Mouse (Mus musculus): ENCODE results near the gene Plekhg5. TPM values are rescaled to one million over a fixed set of nuclear protein-coding genes. Genes with fewer than 3 reads are reported as not detected.

Gene Plekhg5
- total RNA-seq (2023): 1.5 to 5.8 TPM (median 3.5 TPM) in 4 replicates

DNA sequence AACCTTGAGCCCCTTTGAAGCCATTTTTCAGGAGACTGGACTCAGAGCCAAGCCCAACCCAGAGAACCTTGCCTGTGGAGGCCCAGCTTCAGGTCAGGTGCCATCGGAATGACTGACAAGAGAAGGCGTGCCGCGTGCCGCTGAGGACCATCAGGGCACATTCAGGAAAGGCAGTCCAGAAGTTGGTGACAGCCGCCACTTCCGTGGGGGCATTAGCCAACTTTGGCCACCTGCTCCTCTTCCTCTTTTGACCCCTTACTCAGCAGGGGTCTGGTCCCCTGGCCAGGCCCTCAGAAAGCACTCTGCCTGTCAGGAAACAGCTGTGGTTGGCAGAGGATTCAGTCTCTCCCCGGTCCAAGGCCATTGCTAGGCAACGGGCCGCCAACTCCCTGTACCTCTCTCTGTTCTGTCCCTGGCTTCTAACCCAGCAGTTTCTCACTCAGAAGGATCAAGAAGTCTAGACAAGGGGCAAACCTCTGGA lies at the start of gene Plekhg5:
TSS of gene Plekhg5 (plus strand) at position 378 of the 481 bp plus-strand sequence.

DNA sequence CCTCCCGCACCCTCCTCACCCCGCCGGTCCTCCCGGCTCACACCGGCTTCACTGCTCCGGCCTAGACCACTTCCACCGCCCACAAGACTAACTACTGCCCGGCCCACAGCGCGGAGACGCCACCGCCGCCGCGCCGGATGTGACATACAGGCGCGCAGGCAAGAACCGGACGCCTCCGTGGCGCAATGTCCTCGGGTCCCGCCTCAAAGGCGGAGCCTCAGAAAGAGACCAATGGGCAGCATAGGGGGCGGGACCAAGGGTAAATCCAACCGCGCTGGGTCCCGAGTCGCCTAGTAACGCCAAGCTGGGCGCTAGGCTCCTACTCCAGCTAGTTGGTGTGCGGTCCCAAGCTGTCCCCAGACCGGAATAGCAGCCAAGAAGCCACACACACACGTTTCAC lies 44.8 kb upstream of the Plekhg5 start, which contains the start of gene Zbtb48:
TSS of gene Zbtb48 (minus strand) at position 148 of the 400 bp plus-strand sequence.

DNA sequence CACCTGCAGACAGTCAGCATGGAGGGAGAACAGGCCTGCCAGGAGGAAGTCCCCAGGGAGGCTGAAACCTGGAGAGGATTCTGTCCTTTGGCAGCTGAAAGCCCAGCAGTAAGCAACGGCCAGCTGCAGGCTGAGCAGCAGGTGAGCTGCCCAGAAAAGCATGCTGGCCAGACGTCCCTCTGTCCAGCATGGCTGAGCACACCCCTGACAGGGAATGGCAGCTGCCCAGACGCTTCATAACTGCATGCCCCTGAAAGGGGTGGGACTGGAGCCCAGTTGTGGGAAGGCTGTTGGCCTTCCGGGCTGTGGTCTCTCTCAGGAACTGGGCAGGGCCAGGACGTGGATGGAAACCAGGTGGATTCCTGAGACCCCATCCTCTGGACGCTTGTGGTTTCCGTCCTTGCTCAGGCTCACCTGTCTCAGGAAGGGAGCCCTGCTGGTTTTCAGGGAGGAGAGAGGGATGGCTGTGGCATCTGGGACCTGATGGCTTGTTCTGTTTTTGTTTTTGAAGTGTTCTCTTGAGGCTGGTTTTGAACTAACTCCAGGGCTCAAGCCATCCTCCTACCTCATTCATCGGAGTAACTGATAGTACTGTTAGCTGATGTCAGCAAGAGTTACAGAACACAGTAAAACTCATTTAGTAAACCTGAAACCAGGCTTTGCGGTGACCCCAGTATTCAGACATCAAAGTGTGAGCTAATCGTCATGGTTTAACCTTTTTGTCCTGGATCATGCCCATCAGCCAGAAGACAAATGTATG lies 33.9 kb upstream of the Plekhg5 start, which contains the start of gene Tas1r1:
TSS of gene Tas1r1 (minus strand) at position 344 of the 760 bp plus-strand sequence.

DNA sequence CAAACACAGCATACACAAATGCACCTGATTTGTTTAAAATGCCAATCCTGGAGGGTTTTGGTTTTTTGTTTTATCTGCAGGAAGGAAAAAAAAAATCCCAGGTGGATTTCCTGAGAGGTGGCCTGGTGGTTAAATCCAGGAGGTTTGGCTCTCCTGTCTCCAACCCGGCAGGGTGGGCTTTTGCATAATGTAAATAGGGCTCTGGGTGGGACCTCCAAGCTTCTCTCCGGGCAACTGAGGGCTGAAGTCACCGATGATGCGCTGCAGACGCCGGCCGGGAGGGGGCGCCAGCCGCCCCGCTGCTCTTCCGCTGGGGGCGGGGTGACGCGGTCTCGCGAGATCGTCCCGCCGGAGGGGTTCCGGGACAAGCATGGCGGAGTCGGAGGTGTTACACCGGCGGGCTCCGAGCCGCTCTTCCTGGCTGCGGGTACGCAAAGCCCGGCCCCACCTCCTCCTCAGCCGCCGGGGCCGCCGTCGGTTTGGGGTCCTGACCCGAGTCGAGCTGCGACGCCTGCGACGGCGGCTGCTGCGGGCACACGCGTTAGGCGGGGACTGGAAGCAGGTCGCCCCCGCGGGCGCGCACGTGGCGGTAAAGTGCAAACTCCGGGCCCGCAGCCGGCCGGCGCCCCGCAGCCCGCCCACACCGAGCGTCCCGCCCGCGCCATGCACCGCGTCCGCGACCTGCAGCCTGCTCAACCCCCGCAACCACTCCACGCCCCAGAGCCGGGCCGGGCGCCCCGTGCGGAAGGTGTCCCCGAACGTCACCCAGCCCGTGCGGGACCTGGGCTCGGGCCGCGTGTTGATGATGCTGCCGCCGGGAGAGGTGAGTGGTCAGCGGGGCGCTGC lies 33.1 kb upstream of the Plekhg5 start, which contains the start of gene Nol9:
TSS of gene Nol9 (plus strand) at position 337 of the 846 bp plus-strand sequence.

DNA sequence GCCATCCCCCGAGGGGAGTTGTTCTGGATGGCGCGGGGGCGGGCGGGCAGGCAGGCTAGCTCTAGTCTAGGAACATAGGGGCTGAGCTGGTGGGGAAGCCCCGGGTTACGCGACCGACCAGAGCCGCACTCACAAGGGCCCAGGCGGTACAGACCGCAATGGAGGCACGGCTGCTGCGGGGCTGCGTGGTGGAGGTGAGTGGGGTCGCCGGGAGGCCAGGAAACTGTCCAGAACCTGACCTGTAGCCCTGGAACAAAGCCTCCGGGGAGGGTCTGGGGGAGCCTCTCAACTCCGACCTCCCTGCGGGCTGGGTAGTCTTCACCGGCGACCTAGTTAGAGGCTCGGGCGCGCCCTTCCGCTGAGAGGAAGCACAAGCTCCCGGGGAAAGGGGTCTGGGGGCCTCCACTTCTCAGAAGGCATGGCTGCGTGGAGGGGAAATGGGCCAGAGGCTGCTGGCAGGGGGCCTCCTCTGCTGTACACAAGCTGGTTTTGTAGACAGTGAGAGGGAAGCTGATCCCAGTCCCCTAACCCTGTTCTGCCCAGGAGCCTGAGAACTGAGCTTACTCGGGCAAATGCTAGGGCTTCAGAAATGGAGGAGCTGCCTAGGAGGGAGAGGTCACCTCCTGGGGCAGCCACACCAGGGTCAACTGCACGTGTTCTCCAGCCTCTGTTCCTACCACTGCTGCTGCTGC lies 43.8 kb downstream of the Plekhg5 start, which contains the start of gene Tnfrsf25:
TSS of gene Tnfrsf25 (plus strand) at position 14 of the 692 bp plus-strand sequence.

DNA sequence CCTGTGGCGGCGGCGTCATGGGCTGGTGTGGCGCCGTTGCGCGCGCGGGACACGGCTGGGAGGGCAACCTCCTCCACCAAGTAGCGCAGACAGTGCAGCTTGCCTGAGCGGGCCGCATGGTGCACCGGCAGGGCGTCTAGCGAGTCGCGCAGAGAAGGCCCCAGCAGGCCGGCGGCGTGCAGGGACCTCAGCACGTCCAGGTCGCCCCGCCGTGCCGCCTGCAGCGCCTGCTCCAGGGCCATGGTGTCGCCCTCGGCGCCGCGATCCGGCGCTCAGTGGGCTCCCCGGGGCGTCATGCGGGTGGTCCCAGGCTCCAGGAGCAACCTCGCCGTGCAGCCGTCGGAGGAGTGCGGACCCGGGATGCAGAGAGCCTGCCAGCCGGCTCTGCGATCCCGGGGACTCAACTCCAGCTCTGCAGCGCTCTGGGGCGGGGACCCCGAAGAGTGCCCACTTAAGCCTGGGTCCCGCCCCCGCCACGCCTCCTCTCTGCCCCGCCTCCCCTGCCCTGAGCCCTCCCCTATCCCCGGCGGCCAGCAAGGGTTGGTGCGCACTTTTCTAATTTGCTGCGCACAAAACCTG lies 79.8 kb downstream of the Plekhg5 start, which contains the start of gene Espn:
TSS of gene Espn (minus strand) at position 406 of the 579 bp plus-strand sequence.

DNA sequence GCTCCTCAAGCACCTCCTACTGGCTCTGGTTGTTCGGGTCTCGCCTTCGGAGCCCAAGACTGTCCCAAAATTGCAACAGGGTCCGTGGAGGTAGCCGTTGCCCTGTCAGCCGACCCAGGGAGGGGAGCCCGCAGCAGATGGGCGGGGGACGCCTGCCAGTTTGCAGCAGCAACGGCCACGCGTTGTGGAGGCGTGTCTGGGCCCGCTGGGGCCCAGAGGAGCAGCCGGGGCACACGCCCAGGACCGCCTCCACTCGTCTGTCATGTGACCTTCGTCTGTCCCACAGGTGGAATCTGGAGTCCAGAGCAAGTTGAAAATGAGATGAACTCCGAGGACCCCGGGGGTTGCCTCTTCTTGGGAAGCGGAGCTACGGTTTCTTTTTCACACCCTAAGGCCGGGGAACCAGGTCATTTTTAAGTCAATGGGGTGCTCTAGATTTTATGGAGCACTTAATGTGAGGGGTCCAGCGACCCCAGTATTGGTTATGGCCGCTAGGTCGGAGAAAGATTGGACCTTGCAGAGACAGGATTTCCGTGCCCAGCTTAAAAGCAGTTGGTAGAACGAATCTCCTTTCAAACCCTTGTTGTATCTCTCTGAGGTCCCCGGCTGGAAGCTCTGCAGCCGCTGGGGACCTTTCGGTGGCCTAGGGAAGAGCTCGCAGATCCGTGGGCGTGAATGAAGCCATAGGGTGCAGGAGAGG lies 86.4 kb downstream of the Plekhg5 start, which contains the start of gene Hes2:
TSS of gene Hes2 (plus strand) at position 283 of the 700 bp plus-strand sequence.

Other genes with a start within 250 kb of the Plekhg5 start
- gene Camta1, start 210.6 kb upstream of the Plekhg5 start, total RNA-seq (2023): 43.2 to 53.2 TPM (median 49.6 TPM) in 4 replicates
- gene Dnajc11, start 138.8 kb upstream of the Plekhg5 start, total RNA-seq (2023): 68.5 to 81.5 TPM (median 74.4 TPM) in 4 replicates
- 31.2 to 45.4 TPM (median 36.3 TPM) in 4 replicates for gene Thap3, start 83.5 kb upstream of the Plekhg5 start, total RNA-seq (2023)
- 3.9 to 5.2 TPM (median 4.4 TPM) in 4 replicates for gene Phf13, start 76.2 kb upstream of the Plekhg5 start, total RNA-seq (2023)
- 18.7 to 19.6 TPM (median 19.3 TPM) in 4 replicates for gene Klhl21, start 63.7 kb upstream of the Plekhg5 start, total RNA-seq (2023)
- gene Zbtb48, start 44.8 kb upstream of the Plekhg5 start, total RNA-seq (2023): 17.9 to 27.9 TPM (median 23.9 TPM) in 4 replicates
- not detected in 4 replicates for gene Tas1r1, start 33.9 kb upstream of the Plekhg5 start, total RNA-seq (2023)
- gene Nol9, start 33.2 kb upstream of the Plekhg5 start, total RNA-seq (2023): 39.4 to 44.4 TPM (median 41.6 TPM) in 4 replicates
- 0.56 TPM in 1 of 4 replicates, not detected in the others for gene Tnfrsf25, start 43.4 kb downstream of the Plekhg5 start, total RNA-seq (2023)
- 0.92 to 1.9 TPM (median 1.4 TPM) in 4 replicates for gene Espn, start 79.9 kb downstream of the Plekhg5 start, total RNA-seq (2023)
- gene Hes2, start 86.4 kb downstream of the Plekhg5 start, total RNA-seq (2023): not detected in 4 replicates
- gene Acot7, start 105.6 kb downstream of the Plekhg5 start, total RNA-seq (2023): 2.1 to 4.7 TPM (median 3.1 TPM) in 4 replicates
- gene Gpr153, start 201.7 kb downstream of the Plekhg5 start, total RNA-seq (2023): not detected in 4 replicates
- gene Hes3, start 219.2 kb downstream of the Plekhg5 start, total RNA-seq (2023): not detected in 4 replicates
- 25.4 to 30.7 TPM (median 26.1 TPM) in 4 replicates for gene Icmt, start 224.7 kb downstream of the Plekhg5 start, total RNA-seq (2023)
- 0.18 TPM in 1 of 4 replicates, not detected in the others for gene Rnf207, start 246.5 kb downstream of the Plekhg5 start, total RNA-seq (2023)